Mouse (Mus musculus) limb, embryonic 12.5 days (tissue): ENCODE measurements around the gene Gtpbp2. TPM values are rescaled to one million over a fixed set of nuclear protein-coding genes. Genes with fewer than 3 reads are reported as not detected.

Source experiments
- polyA plus RNA-seq: library from polyadenylated mRNA; unstranded; fragments of >200 nt; fragmentation: Nextera tagmentation; extraction: Ambion mirVana; gene quantifications from 2 replicates; pipeline ENCODE4 v1.2.1, GENCODE M21; 2016

Gene Gtpbp2
- polyA plus RNA-seq, 1 experiment from 2014 or later, result 46.5 TPM

Other genes starting within 250 kb of the Gtpbp2 start
- gene Vegfa, start 128.7 kb upstream of the Gtpbp2 start, polyA plus RNA-seq, result 6.2 TPM in 2 replicates
- 143 and 144 TPM in 2 replicates for gene Mrps18a, start 50.0 kb upstream of the Gtpbp2 start, polyA plus RNA-seq
- 9.5 and 12.7 TPM in 2 replicates for gene Rsph9, start 16.8 kb upstream of the Gtpbp2 start, polyA plus RNA-seq
- gene Mad2l1bp, start 7.5 kb upstream of the Gtpbp2 start, polyA plus RNA-seq, result 36.1 and 36.4 TPM in 2 replicates
- gene Polh, start 41.6 kb downstream of the Gtpbp2 start, polyA plus RNA-seq, result 15.4 and 16.0 TPM in 2 replicates
- gene Xpo5, start 41.8 kb downstream of the Gtpbp2 start, polyA plus RNA-seq, result 61.6 and 63.1 TPM in 2 replicates
- 109 and 111 TPM in 2 replicates for gene Polr1c, start 87.0 kb downstream of the Gtpbp2 start, polyA plus RNA-seq
- 65.6 and 73.5 TPM in 2 replicates for gene Yipf3, start 87.0 kb downstream of the Gtpbp2 start, polyA plus RNA-seq
- 0.60 and 0.65 TPM in 2 replicates for gene Lrrc73, start 92.5 kb downstream of the Gtpbp2 start, polyA plus RNA-seq
- gene Tjap1, start 122.0 kb downstream of the Gtpbp2 start, polyA plus RNA-seq, result 59.9 and 62.8 TPM in 2 replicates
- gene Dlk2, start 136.4 kb downstream of the Gtpbp2 start, polyA plus RNA-seq, result 3.8 and 4.8 TPM in 2 replicates
- 7.7 and 8.2 TPM in 2 replicates for gene Abcc10, start 167.3 kb downstream of the Gtpbp2 start, polyA plus RNA-seq
- 16.5 and 17.7 TPM in 2 replicates for gene Zfp318, start 222.7 kb downstream of the Gtpbp2 start, polyA plus RNA-seq